Comparison of ENCODE assay signal across 29 mouse cellular contexts in genomic region chr14:87217042-87217441, GRCm38 (mm10).
DNase-seq lines count a peak whose midpoint lies in the region; ATAC-seq lines count a peak whose summit lies in the region.
"Had no signal": no experiment of that assay in that cellular context is flagged by ENCODE, and none has a peak within 500 bp of the region (broad histone marks: within the 10 kb centered on the region; RNA-seq: fewer than 3 reads in every experiment).

No protein-coding gene starts in this region.

- H3K36me3 ChIP-seq in megakaryocyte, embryonic 14.5 days (replicated peaks; ENCODE audit: low read length): no peaks in the 10 kb centered on the region
- H3K36me3 ChIP-seq: embryonic facial prominence, embryonic 13.5 days; embryonic facial prominence, embryonic 15.5 days; forebrain, embryonic 10.5 days; forebrain, embryonic 12.5 days; G1E had no signal

- ATAC-seq in frontal cortex, adult (ENCODE audit: low TSS enrichment): peak; percentile 72
- ATAC-seq in megakaryocyte, adult 5-6 weeks (ENCODE audit: poor library complexity, severe bottlenecking): no peak
- ATAC-seq: activated CD4-positive, CD25-positive, alpha-beta regulatory T cell, adult 4 months; CD4-positive, CD25-positive, alpha-beta regulatory T cell, adult 4 months; forebrain, embryonic 14.5 days; forebrain, embryonic 16.5 days; Patski had no signal

- peak overlapping the region; percentile 23 for H3K4me3 ChIP-seq in megakaryocyte, embryonic 14.5 days (replicated peaks)
- H3K4me3 ChIP-seq: embryonic facial prominence, embryonic 13.5 days; embryonic facial prominence, embryonic 15.5 days; erythroblast, embryonic 14.5 days; forebrain, embryonic 10.5 days; forebrain, embryonic 12.5 days had no signal

- no peak for DNase-seq in frontal cortex, postnatal 14 days (ENCODE audit: low spot score in 2 of 2)
- DNase-seq in brain, adult 2 months (ENCODE audit: low read depth, low spot score): peak; percentile 24
- no peak for DNase-seq in right cerebral cortex, postnatal 4 days
- DNase-seq: adrenal gland, adult 8-10 months; adrenal gland, postnatal 14 days; adrenal gland, postnatal 36 days; B cell, adult 2 months; cerebellum, adult 11 months; cerebellum, adult 18-20 months; cerebellum, adult 8-10 months; cerebellum, adult 9-11 months; cerebellum, postnatal 14 days; cerebellum, postnatal 36 days; embryo, embryonic 11 days had no signal

- H3K27me3 ChIP-seq in megakaryocyte, embryonic 14.5 days (replicated peaks): no peaks in the 10 kb centered on the region
- H3K27me3 ChIP-seq: CH12.LX; embryonic facial prominence, embryonic 13.5 days; embryonic facial prominence, embryonic 15.5 days; forebrain, embryonic 12.5 days had no signal

- peaks cover 23% of the 10 kb centered on the region for H3K4me1 ChIP-seq in megakaryocyte, embryonic 14.5 days
- H3K4me1 ChIP-seq: embryonic facial prominence, embryonic 13.5 days; embryonic facial prominence, embryonic 15.5 days; forebrain, embryonic 10.5 days; forebrain, embryonic 12.5 days had no signal

- 0 out of 2 replicates have a peak, but pooled peaks cover 5% of the 10 kb centered on the region for H3K9me3 ChIP-seq in megakaryocyte, embryonic 14.5 days
- H3K9me3 ChIP-seq: embryonic facial prominence, embryonic 13.5 days; embryonic facial prominence, embryonic 15.5 days; forebrain, embryonic 10.5 days; forebrain, embryonic 12.5 days; G1E had no signal
